Mouse (Mus musculus) bone marrow macrophage, adult 2 months (primary cell): ENCODE measurements around the gene Cemip2. TPM values are rescaled to one million over a fixed set of nuclear protein-coding genes. Genes with fewer than 3 reads are reported as not detected.

Experiments used
- H3K27ac ChIP-seq: 2 replicates; pipeline ENCODE4 v1.5.1; 2012; ENCODE audit warnings: low read depth, low read length; ENCODE audit not compliant: insufficient read depth
- H3K4me1 ChIP-seq: 2 replicates; pipeline ENCODE4 v1.6.1; 2012; ENCODE audit warnings: low read length; ENCODE audit not compliant: control insufficient read depth, insufficient read depth
- H3K4me3 ChIP-seq: 2 replicates; pipeline ENCODE4 v1.5.1; 2012; ENCODE audit warnings: mild to moderate bottlenecking, low read length, moderate library complexity; ENCODE audit not compliant: insufficient read depth
- CTCF ChIP-seq: IDR thresholded peaks from 2 replicates; pipeline ENCODE4 v1.5.1; 2012; ENCODE audit warnings: low read depth, mild to moderate bottlenecking, low read length, moderate library complexity
- POLR2A ChIP-seq: IDR thresholded peaks from 2 replicates; pipeline ENCODE4 v1.6.1; 2012; ENCODE audit warnings: mild to moderate bottlenecking, low read depth, low read length, borderline replicate concordance
- polyA plus RNA-seq: library from polyadenylated mRNA; stranded (reverse); fragments of >200 nt; gene quantifications from 2 replicates; pipeline ENCODE4 v1.2.4, GENCODE M21; 2012; ENCODE audit not compliant: missing spikeins, insufficient read depth, insufficient read length

The Cemip2 gene
- 5.3 and 5.5 TPM in 2 replicates for polyA plus RNA-seq

DNA sequence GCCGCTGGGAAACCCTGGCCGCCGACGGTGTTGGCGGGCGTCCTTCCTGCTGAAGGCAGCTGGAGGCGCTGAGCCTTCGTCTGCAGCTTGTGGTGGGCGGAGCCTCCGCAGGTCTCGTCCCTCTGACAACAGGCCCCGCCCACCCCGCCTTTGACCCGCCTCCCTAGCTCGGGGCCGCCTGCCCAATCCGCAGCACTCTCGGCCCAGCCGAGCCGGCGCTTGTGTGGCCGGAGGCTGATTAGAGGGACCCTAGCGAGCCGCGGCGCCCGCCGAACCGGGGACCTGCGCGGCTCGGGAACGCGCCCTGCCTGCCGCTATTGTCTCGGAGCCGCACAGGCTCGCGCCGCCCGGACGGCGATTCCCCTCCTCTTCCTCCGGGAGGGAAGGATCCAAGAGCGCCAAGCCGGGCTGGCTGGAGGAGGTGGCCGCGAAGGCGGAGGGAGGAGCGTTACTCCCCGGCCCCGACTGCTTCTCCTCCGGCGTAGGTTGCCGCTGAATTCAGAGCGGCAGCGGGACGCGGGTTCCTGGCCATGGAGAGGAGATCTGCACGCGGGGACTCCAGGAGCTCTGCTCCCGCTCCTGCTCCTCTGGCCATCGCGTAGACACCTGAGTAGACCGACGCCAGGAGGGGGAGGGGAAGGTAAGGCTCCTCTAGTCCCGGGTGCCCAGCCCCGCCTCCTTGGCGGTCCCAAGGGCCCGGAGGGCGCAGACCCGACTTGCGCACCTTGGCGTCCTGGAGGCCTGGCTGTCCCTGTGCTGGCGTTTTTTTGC lies at the start of gene Cemip2:
TSS of gene Cemip2 (plus strand) at position 196 of the 771 bp plus-strand sequence.
- H3K4me1 ChIP-seq, result peaks cover 28% of the 10 kb centered on the region
- TF ChIP-seq POLR2A, result no peak; the same call in 1 of the 2 replicates
- TF ChIP-seq CTCF, result no peak
- peak within 1 kb of the TSS; percentile 63 for H3K27ac ChIP-seq
- peak within 1 kb of the TSS; percentile 88 for H3K4me3 ChIP-seq

DNA sequence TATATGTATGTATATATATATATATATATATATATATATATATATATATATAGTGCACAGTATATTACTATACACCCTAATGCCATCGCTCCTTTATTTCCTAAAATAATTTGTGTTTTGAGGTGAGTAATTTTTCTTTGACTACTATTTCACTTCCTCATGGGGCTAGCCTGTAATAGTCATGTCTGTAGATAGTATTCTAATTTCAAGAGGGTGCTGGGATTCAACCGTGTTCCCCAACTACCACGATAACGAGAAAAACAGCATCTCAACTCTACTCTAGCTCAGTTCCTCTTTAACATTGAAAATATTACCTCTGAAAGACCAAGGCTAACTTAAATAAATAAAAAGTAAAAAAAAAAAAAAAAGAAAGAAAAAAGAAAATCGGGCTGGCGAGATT lies 49.8 kb upstream of the Cemip2 start:
- peaks cover 2% of the 10 kb centered on the region for H3K4me1 ChIP-seq
- H3K4me3 ChIP-seq, result no peak overlapping the region
- no peak overlapping the region for H3K27ac ChIP-seq
- TF ChIP-seq CTCF (no peak), POLR2A (no peak)

DNA sequence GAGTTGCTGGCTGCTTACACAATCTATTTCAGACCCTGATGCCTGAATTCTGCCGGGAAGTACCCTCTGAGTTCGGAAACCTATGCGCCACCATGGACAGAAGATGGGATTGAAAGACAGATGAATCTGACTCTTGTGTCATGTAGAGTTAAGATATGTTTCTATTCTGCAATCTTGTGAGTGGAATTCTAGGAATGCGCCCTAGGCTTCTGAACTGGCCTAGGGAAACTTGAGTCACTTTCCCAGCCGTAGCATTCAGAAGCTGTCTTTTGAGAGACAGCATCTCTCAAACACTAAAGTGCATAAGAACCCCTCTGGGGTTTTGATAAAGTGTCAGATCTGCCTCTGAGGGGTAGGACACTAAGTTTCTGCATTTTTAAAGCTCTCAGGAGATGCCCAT lies 46.3 kb upstream of the Cemip2 start:
- TF ChIP-seq POLR2A (no peak), CTCF (no peak)
- no peak overlapping the region for H3K4me3 ChIP-seq
- H3K27ac ChIP-seq, result no peak overlapping the region
- H3K4me1 ChIP-seq, result no peaks in the 10 kb centered on the region; the same call in 1 of the 2 replicates

DNA sequence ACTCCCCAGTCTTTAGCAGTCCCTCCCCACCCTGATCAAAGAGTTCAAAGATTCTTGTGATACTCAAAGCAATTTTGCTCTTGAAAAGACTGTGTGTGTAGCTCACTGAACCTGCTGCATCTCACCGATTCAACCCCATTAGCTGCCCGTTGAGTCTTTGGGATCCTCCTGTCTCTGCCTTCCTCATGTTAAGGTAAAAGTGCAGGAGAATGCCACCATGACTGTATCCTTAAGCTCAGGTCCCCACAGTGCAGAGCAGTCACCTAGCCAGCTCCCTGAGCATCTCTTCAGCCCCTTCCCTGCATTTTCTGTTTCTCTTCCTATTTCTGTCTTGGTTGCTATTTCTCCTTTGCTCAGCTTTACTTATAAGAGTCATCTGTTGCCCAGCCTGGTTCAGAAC lies 45.0 kb upstream of the Cemip2 start:
- no peak for TF ChIP-seq CTCF
- TF ChIP-seq POLR2A, result no peak
- Histone ChIP-seq H3K4me1 (peaks cover 7% of the 10 kb centered on the region), H3K27ac (no peak overlapping the region), H3K4me3 (no peak overlapping the region)

DNA sequence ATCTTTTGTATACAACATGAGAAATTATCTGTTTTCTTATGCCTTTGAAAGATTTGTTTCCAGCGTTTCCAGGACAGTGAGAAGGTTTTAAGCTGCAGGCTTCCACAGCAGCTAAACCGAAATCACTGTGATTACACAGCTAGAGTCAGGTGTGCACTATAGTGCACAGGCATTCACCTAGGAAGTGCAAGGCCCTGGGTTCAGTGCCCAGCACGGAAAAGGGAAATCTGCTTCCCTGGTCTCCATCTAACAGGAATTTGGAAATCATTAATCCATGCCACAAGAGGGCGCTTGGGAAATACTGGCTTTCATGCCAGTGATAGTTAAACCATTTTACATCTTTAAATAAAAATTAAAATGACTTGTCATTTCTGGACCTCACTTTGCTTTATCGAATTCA lies 44.0 kb upstream of the Cemip2 start:
- Histone ChIP-seq H3K4me1 (peaks cover 10% of the 10 kb centered on the region), H3K27ac (no peak overlapping the region), H3K4me3 (no peak overlapping the region)
- peak; percentile 31 for TF ChIP-seq CTCF
- TF ChIP-seq POLR2A, result no peak

DNA sequence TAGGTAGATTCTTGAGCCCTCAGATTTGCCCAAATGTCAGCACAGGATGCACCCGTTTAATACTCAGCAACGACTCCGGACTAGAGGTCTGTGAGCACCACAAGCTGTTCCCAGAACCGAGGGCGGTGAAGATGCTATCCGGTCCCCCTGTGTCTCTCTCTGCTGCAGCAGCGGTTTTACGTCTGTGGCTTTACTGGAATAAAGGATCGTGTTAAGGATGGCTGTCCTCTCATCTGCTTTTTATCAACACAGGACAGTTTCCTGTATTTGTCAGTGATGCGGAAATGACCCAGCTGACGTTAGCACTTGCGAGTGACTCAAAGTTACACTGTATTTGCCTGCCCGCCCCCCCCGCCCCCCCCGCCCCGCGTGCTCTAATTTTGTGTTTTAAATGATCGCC lies 40.7 kb upstream of the Cemip2 start:
- H3K4me1 ChIP-seq, result peaks cover 10% of the 10 kb centered on the region
- TF ChIP-seq CTCF (no peak), POLR2A (no peak)
- peak overlapping the region; percentile 13; the same call in 1 of the 2 replicates for H3K27ac ChIP-seq
- peak overlapping the region; percentile 32 for H3K4me3 ChIP-seq

DNA sequence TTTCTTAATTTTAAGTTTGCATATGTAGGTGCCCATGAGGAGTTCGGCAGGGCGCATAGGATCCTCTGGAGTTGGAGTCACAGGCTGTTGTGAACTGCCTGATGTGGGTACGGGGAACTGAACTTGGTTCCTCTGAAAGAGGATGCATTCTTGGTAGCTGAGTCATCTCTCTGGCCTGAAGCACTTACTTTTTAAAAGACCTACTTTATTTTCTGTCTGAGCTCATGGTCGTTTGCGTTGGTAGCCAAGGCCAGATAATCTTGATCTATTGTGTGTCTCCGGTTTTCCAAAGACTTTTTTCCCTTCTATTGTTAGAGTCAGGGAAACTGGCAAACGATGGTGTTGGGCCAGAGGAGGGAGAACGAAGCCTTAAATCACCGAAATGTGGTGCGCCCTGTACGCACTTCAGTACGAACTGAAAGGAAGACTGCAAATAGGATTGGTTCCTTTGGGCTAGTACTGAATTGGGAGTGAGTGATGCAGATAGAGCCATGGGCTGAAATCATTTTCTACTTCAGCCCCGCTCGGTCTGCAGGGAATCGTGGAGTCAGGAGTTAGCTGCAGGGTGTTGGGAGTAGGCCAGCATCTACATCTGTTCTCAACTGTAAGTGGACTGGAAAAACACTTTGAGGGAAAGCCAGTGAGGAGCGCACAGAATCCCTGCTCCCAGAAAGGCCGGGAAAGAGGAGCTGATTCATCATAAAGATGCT lies 40.1 kb upstream of the Cemip2 start:
- TF ChIP-seq CTCF (no peak), POLR2A (no peak)
- Histone ChIP-seq H3K27ac (peak overlapping the region; percentile 40), H3K4me1 (peaks cover 10% of the 10 kb centered on the region), H3K4me3 (no peak overlapping the region; the same call in 1 of the 2 replicates)

DNA sequence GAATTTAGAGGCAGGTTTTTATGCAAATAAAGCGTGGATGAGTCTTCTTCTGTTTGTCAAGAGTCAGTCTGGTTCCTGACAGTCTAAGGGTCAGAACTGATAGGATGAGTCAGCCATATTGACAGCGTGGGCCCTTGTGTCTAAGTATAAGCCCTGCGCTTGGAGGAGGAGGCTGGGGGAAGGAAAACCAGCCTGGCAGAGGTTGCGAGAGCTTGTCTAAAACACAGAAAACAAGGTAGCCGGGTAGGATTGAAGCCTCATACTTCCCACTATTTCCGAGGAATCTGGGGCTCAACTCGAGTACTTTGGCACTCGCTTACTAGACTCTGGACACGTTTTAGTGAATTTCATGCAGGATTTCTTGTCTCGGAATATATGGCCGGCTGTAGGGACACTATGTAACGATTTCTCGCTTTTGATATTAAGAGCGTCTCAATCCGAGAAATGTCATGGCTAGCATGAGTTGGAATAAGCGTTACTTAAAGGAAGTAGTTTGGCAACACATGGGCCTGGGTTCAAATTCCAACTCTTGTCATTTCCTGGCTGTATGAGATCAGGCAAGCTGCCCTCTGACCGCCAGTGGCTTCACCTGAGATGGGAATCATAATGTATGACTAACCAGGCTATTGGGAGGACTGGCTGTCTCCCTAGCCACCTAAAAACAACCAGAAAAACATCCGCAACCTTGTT lies 39.4 kb upstream of the Cemip2 start:
- Histone ChIP-seq H3K27ac (no peak overlapping the region), H3K4me3 (no peak overlapping the region), H3K4me1 (peaks cover 10% of the 10 kb centered on the region)
- TF ChIP-seq POLR2A (no peak), CTCF (no peak)

DNA sequence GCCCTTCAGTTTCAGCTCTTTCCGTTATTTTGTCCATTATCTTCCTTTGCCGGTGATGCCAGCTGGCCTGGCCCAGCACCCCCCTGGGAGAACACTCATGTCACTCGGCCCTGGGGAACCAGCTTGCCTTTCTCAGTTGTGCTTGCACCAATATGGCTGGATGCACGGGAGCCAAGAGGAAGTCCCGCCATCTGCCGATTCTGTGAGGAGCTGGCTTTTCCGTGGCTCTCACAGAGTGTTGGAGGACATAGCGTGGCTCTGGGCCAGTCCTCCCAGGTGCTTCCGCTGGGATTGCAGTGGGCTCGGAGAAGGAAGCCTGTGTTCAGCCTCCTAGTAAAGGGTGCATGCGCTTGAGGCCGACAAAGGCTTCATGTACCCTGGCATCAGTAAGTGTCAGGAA lies 36.0 kb upstream of the Cemip2 start:
- Histone ChIP-seq H3K4me3 (no peak overlapping the region), H3K4me1 (peaks cover 9% of the 10 kb centered on the region), H3K27ac (no peak overlapping the region)
- TF ChIP-seq CTCF (no peak), POLR2A (no peak)

DNA sequence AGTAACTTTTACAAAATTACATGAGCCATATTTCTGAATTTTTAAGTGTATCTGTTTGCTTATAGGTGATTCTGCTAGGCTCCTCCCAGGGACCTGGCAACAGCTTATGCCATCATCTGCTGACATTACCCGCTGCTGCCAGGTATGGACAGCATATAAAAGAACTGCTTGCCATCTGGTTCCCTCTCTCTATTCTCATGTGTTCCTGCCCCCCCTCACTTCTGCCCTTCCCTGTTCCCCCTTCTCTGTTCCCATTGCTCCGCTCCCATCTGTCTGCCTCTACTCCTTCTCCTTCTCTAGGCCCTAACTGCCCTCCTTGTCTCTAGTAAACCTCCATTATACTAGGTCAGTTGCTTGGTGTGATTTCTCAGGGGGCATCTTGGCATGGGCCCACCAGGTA lies 32.6 kb upstream of the Cemip2 start:
- TF ChIP-seq POLR2A (no peak), CTCF (no peak)
- H3K4me3 ChIP-seq, result no peak overlapping the region
- no peaks in the 10 kb centered on the region for H3K4me1 ChIP-seq
- no peak overlapping the region for H3K27ac ChIP-seq
